Mouse (Mus musculus) heart, embryonic 11.5 days (tissue): ENCODE data around the gene Plekhm1. TPM values are rescaled to one million over a fixed set of nuclear protein-coding genes. Genes with fewer than 3 reads are reported as not detected.

Experiments used
- ATAC-seq: fragments of 200-750 bp; cut with Nextera tagmentation; replicated peaks from 2 replicates; pipeline ENCODE4 v1.8.0; 2017; ENCODE audit warnings: moderate library complexity; ENCODE audit not compliant: insufficient number of reproducible peaks, low FRiP score, low TSS enrichment
- H3K27ac ChIP-seq: fragments of 300-500 bp; sonication (generic); 2 replicates; pipeline ENCODE4 v1.5.1; 2014; ENCODE audit warnings: mild to moderate bottlenecking, low read depth, low read length
- H3K27me3 ChIP-seq: fragments of 300-500 bp; sonication (generic); 2 replicates; pipeline ENCODE4 v1.6.1; 2014; ENCODE audit warnings: mild to moderate bottlenecking, low read length, mixed read lengths; ENCODE audit not compliant: control insufficient read depth, insufficient read depth
- H3K36me3 ChIP-seq: fragments of 300-500 bp; sonication (generic); 2 replicates; pipeline ENCODE4 v1.6.1; 2014; ENCODE audit warnings: mild to moderate bottlenecking, low read length, moderate library complexity, mixed read lengths; ENCODE audit not compliant: control insufficient read depth, insufficient read depth
- H3K4me1 ChIP-seq: fragments of 300-500 bp; sonication (generic); 2 replicates; pipeline ENCODE4 v1.6.1; 2014; ENCODE audit warnings: low read length; ENCODE audit not compliant: control insufficient read depth, insufficient read depth
- H3K4me2 ChIP-seq: fragments of 300-500 bp; sonication (generic); 2 replicates; pipeline ENCODE4 v1.6.1; 2014; ENCODE audit warnings: mild to moderate bottlenecking, moderate library complexity
- H3K4me3 ChIP-seq: fragments of 300-500 bp; sonication (generic); 2 replicates; pipeline ENCODE4 v1.5.1; 2014; ENCODE audit warnings: low read depth, low read length
- H3K9ac ChIP-seq: fragments of 300-500 bp; sonication (generic); 2 replicates; pipeline ENCODE4 v1.6.1; 2014; ENCODE audit warnings: mild to moderate bottlenecking, low read depth, low read length, moderate library complexity
- H3K9me3 ChIP-seq: fragments of 300-500 bp; sonication (generic); replicated peaks from 2 replicates; pipeline ENCODE4 v1.6.1; 2016; ENCODE audit warnings: low read length; ENCODE audit not compliant: control insufficient read depth
- WGBS: fragments of 180-500 bp; shearing (Covaris S2); extraction: QIAGEN DNeasy Blood & Tissue Kit; methylation state at CpG from one replicate; pipeline ENCODE4 v1.1.7; 2014; ENCODE audit not compliant: insufficient replicate concordance; 5-methylcytosine and 5-hydroxymethylcytosine counted together
- polyA plus RNA-seq: library from polyadenylated mRNA; unstranded; fragments of >200 nt; fragmentation: Nextera tagmentation; extraction: Ambion mirVana; gene quantifications from 2 replicates; pipeline ENCODE4 v1.2.1, GENCODE M21; 2014

Plekhm1 gene
- polyA plus RNA-seq, 1 experiment from 2014 or later, result 5.2 TPM

DNA sequence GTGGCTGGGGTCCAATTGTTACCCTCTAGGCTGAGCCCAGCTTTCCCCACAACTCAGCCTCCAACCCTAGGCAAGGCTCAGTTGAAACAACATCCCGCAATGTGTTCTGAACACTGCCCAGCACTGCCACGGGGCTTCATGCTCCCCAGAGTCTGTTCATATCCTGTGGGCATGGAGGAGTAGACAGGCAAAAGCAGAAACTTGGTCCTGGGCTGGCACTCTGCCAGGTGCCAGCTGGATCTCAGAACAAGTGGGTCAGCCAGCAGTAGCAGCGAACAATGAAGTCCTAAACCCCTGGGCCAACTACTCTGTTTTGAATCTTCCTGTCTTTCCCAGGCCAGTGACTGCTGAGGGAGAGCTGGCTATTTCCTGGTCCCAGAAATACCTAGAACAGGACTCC, 40.4 kb downstream of the Plekhm1 start:
- H3K27me3 ChIP-seq, result no peaks in the 10 kb centered on the region
- H3K4me1 ChIP-seq, result no peaks in the 10 kb centered on the region; the same call in 1 of the 2 replicates
- no peak overlapping the region for H3K4me3 ChIP-seq
- no peak overlapping the region for H3K4me2 ChIP-seq
- peaks cover 4% of the 10 kb centered on the region; the same call in 1 of the 2 replicates for H3K36me3 ChIP-seq
- peak overlapping the region; percentile 65; the same call in 1 of the 2 replicates for H3K27ac ChIP-seq
- no peak for ATAC-seq
- H3K9ac ChIP-seq, result no peak overlapping the region
- no peaks in the 10 kb centered on the region for H3K9me3 ChIP-seq
- 73% methylated on average over 3 of the region's 3 CpGs for WGBS

- no peaks in the 10 kb centered on the region for H3K9me3 ChIP-seq
- ATAC-seq, result no peak
- H3K4me2 ChIP-seq, result no peak overlapping the region
- 64% methylated on average over 3 of the region's 3 CpGs for WGBS
- H3K36me3 ChIP-seq, result peaks cover 2% of the 10 kb centered on the region; the same call in 1 of the 2 replicates
- no peaks in the 10 kb centered on the region for H3K27me3 ChIP-seq
- H3K27ac ChIP-seq, result peak overlapping the region; percentile 65
- no peak overlapping the region for H3K9ac ChIP-seq
- no peaks in the 10 kb centered on the region; the same call in 1 of the 2 replicates for H3K4me1 ChIP-seq
- H3K4me3 ChIP-seq, result no peak overlapping the region
Measured at GRCm38 (mm10) chr11:103371222-103371539, 41.3 kb downstream of the Plekhm1 start.

DNA sequence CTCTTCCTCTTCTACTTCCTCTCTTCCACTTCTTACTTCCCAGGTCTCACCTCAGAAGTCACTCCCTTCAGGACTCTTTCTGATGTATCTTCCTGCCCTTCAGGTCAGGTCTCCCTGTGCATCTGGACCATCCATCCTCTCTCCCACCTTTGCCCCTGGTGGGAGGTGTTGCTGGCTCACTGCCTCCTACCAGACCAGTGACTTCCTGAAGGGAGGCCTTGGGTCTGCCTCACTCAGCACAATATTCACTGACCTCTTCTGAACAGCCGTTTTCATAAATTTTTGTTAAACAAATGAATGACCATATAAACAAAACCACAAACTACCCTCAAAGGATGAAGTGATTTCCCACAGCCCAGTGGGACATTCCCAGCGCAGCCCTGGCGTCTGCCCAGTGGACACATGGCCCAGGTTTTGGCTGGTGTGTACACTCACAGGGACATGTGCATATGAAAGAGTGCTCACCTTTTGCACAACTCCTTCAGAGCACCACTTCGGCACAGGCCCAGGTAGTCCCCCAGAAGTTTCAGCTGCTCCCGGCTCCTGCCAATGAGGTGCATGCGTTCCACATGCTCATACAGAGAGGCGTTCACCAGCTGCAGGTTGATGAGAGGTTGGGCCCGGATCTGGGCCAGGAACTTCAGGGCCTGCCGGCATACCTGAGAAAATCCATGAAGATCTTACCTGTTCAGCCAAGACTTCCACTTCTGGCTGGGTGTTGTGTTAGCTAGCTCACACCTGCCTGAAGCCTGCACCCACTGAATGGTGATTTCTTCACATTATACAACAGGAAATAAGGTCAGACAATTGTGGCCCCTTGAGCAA, 41.9 kb downstream of the Plekhm1 start:
- Histone ChIP-seq H3K27me3 (no peaks in the 10 kb centered on the region), H3K4me3 (no peak overlapping the region), H3K4me2 (no peak overlapping the region), H3K36me3 (peaks cover 2% of the 10 kb centered on the region; the same call in 1 of the 2 replicates), H3K9me3 (no peaks in the 10 kb centered on the region), H3K27ac (no peak overlapping the region), H3K4me1 (no peaks in the 10 kb centered on the region; the same call in 1 of the 2 replicates), H3K9ac (no peak overlapping the region)
- WGBS, result 88% methylated on average over 9 of the region's 9 CpGs
- no peak for ATAC-seq

DNA sequence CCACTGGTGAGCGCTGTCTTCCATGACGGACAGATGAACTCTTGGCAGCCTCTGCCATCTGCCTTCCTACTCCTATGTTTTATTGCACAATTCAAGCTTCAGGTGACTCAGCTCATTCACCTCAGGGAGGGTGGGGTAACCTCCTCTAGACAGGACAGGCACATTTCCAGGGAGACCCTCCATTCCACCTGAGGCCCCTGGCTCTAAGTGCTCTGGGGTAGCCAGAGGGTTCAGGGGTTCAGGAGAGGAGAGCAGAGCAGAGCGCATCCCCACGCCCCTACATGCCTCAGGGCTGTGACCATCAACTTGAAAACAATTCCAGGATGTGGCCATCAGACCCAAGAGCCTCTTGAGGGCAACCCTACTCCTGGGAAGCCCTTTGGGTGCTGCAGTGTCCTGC, 47.0 kb downstream of the Plekhm1 start:
- peaks cover 38% of the 10 kb centered on the region for H3K27me3 ChIP-seq
- 87% methylated on average over 4 of the region's 4 CpGs for WGBS

DNA sequence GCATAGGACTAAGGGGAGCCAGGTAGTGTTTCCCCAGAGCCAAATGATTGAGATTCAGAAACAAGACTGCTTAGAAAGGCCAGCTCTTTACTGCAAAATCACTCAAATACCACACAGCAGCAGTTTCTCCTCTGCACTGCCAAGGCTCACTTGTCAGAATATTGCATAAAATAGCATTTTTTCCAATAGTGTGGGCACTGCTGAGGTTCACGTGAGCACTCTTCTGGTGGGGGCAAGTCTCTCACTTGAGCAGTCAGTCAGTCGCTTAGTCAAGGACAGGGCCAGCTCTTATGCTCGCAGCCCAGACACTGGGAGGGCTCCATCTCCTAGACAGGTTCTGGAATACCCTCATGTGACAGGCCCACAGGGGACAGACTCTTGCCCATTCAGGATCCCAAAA, 47.5 kb downstream of the Plekhm1 start:
- H3K27me3 ChIP-seq, result peaks cover 43% of the 10 kb centered on the region
- no peaks in the 10 kb centered on the region; the same call in 1 of the 2 replicates for H3K36me3 ChIP-seq
- no peak overlapping the region for H3K4me2 ChIP-seq

More for the DNA sequence above, 47.0 kb downstream of the Plekhm1 start:
- no peak for ATAC-seq
- H3K27ac ChIP-seq, result no peak overlapping the region
- H3K4me1 ChIP-seq, result peaks cover 22% of the 10 kb centered on the region
- no peak overlapping the region for H3K4me2 ChIP-seq
- no peak overlapping the region for H3K9ac ChIP-seq
- H3K9me3 ChIP-seq, result no peaks in the 10 kb centered on the region
- H3K4me3 ChIP-seq, result no peak overlapping the region
- no peaks in the 10 kb centered on the region; the same call in 1 of the 2 replicates for H3K36me3 ChIP-seq

GRCm38 (mm10) chr11:103364335-103364734, 48.2 kb downstream of the Plekhm1 start:
- Histone ChIP-seq H3K9me3 (no peaks in the 10 kb centered on the region), H3K4me3 (no peak overlapping the region), H3K9ac (no peak overlapping the region), H3K27me3 (peaks cover 45% of the 10 kb centered on the region), H3K27ac (0 out of 2 replicates have a peak overlapping the region, but pooled peaks have one; percentile 13), H3K4me1 (peaks cover 26% of the 10 kb centered on the region), H3K36me3 (no peaks in the 10 kb centered on the region; the same call in 1 of the 2 replicates), H3K4me2 (no peak overlapping the region; the same call in 1 of the 2 replicates)
- 34% methylated on average over 5 of the region's 5 CpGs for WGBS
- ATAC-seq, result no peak

More for the DNA sequence above, 47.5 kb downstream of the Plekhm1 start:
- no peak overlapping the region for H3K9ac ChIP-seq
- 78% methylated on average over 3 of the region's 3 CpGs for WGBS
- no peak for ATAC-seq
- peaks cover 23% of the 10 kb centered on the region for H3K4me1 ChIP-seq
- no peak overlapping the region for H3K4me3 ChIP-seq
- no peak overlapping the region for H3K27ac ChIP-seq
- no peaks in the 10 kb centered on the region for H3K9me3 ChIP-seq

GRCm38 (mm10) chr11:103363214-103364148, 49.0 kb downstream of the Plekhm1 start, which contains the start of gene Arhgap27:
Arhgap27 (minus strand) TSS chr11:103363692.
- H3K4me2 ChIP-seq, result peak within 1 kb of the TSS; percentile 93
- H3K4me1 ChIP-seq, result peaks cover 26% of the 10 kb centered on the region
- no peaks in the 10 kb centered on the region; the same call in 1 of the 2 replicates for H3K36me3 ChIP-seq
- H3K27ac ChIP-seq, result peak within 1 kb of the TSS; percentile 70
- WGBS, result under 1% methylated on average over 35 of the region's 35 CpGs
- H3K27me3 ChIP-seq, result peaks cover 49% of the 10 kb centered on the region
- H3K9ac ChIP-seq, result peak within 1 kb of the TSS; percentile 70
- H3K9me3 ChIP-seq, result no peaks in the 10 kb centered on the region
- ATAC-seq, result peak; percentile 32; the same call in 1 of the 2 replicates
- peak within 1 kb of the TSS; percentile 53 for H3K4me3 ChIP-seq

- Histone ChIP-seq H3K4me3 (peak overlapping the region; percentile 53), H3K4me2 (peak overlapping the region; percentile 93), H3K4me1 (peaks cover 26% of the 10 kb centered on the region), H3K9ac (peak overlapping the region; percentile 70), H3K27me3 (peaks cover 55% of the 10 kb centered on the region), H3K27ac (peak overlapping the region; percentile 70), H3K9me3 (no peaks in the 10 kb centered on the region), H3K36me3 (no peaks in the 10 kb centered on the region; the same call in 1 of the 2 replicates)
- WGBS, result under 1% methylated on average over 33 of the region's 33 CpGs
- ATAC-seq, result no peak
Measured at GRCm38 (mm10) chr11:103362521-103363181, 49.8 kb downstream of the Plekhm1 start.
